Mouse (Mus musculus) neutrophil, adult 5-6 weeks (primary cell): ENCODE data around the gene Rasgef1c. TPM values are rescaled to one million over a fixed set of nuclear protein-coding genes. Genes with fewer than 3 reads are reported as not detected.

Experiments used
- ATAC-seq: fragments of 151-379, 151-347 bp; 2 replicates; pipeline ENCODE4 v1.8.0; 2017; ENCODE audit warnings: mild to moderate bottlenecking, moderate TSS enrichment; ENCODE audit not compliant: insufficient number of reproducible peaks, poor library complexity, low FRiP score, severe bottlenecking; ENCODE audit errors: extremely low read depth
- total RNA-seq: library from RNA; stranded (forward); fragments of 200-1000 nt; gene quantifications from 2 replicates; pipeline ENCODE4 v1.2.3, GENCODE M21; 2017

The Rasgef1c gene
- not detected in 2 replicates for total RNA-seq

DNA sequence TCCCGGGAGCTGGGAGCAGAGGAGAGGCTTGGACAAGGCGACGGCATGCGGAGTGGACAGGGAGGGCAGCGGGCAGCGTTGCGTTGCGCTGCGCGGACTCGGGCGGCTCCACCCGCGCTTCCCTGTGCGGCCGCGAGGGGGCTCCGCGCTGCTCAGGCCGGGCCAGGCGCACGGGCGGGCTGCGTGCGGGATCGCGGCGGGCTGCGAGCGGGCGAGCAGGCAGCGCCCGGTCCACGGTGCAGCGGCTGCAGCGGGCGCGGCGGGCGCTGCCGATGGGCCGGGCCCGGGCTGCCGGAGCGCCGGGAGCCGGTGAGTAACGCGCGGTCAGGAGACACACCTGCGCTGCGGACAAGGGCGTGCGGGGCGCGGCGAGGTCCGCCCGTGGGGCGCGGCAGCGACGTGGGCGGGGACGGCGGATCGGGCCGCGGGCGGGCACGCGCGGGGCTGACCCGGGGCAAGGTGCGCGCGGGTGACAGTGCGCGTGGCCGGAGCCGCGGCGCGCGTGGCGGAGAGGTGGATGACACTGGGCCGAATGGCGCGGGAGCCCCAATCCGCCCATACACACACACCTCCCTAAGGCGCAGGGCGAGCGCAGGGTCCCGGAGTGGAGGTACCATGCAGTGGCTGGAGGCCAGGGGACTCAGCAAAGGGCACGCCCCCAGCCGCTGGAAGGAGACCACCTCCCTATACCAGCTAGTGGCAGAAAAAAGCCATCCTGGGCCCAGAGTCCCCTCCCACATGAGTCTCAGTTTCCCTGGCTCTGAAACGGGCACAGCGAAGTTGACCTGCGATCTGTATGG, at the start of gene Rasgef1c:
Gene Rasgef1c, plus strand, starts transcription at position 177 of the 800 bp plus-strand sequence.
- ATAC-seq, result no peak

DNA sequence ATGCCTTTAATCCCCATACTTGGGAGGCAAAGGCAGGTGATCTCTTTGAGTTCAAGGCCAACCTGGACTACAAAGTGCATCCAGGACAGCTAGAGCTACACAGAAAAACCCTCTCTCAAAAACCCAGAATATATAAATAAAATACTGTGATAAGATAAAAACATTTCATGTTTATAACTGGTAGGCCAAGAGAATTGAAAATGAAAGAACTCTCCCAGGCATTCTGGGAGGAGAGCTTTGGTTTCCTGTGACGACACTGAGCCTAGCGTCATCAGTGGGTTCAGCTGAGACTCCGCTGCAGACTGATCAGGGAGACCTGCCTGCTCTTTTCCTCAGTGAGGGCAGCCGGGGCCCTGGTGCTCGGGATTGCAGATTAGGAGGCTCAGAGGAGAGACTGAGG, 46.5 kb upstream of the Rasgef1c start:
- ATAC-seq, result peak; percentile 55; the same call in 1 of the 2 replicates

- no peak for ATAC-seq
Measured at GRCm38 (mm10) chr11:49861139-49861538, 40.5 kb upstream of the Rasgef1c start.

- no peak for ATAC-seq
Measured at GRCm38 (mm10) chr11:49863926-49864325, 37.7 kb upstream of the Rasgef1c start.

DNA sequence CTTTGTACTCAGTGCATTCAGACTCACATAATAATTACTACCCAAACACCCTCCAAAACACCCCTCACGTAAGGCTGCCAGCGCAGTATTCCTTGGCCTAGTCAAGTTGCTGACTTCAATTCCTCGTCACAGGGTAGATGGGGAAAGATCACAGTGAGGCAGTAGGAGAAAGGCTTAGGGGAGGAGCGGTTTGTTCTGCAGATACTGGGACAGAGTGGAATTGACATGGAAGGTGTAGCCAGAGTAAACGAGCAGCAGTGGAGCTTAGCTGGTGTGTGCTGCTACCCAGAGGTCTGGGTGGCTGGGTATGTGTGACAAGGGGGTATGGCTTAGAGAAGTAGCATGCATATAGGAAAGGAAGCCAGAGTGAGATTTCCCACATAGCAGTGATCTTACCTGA, 34.3 kb upstream of the Rasgef1c start:
- ATAC-seq, result no peak

GRCm38 (mm10) chr11:49869762-49870161, 31.9 kb upstream of the Rasgef1c start:
- peak; percentile 69; the same call in 1 of the 2 replicates for ATAC-seq

DNA sequence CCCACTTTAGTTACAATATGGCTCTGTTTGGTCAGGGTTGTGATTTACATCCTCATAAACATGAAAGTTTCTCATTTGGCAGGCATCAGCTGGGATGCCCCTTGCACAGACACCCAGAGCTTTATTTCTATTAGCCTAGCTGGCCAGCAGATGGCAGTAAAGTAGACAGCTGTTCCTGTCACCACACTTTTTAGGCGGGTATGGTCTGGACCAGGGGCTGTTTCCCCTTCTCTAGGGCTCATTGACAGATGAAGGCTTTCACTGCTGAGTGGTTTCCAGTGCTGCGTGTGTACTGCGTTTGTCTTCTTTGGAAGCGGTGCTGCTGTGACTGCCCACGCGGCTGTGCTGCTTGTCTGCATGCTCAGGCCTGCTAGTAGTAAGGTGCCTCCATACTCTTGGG, 29.7 kb upstream of the Rasgef1c start:
- no peak for ATAC-seq

- no peak for ATAC-seq
Measured at GRCm38 (mm10) chr11:49872779-49873178, 28.9 kb upstream of the Rasgef1c start.

GRCm38 (mm10) chr11:49876948-49877817, 24.5 kb upstream of the Rasgef1c start:
- ATAC-seq, result no peak

DNA sequence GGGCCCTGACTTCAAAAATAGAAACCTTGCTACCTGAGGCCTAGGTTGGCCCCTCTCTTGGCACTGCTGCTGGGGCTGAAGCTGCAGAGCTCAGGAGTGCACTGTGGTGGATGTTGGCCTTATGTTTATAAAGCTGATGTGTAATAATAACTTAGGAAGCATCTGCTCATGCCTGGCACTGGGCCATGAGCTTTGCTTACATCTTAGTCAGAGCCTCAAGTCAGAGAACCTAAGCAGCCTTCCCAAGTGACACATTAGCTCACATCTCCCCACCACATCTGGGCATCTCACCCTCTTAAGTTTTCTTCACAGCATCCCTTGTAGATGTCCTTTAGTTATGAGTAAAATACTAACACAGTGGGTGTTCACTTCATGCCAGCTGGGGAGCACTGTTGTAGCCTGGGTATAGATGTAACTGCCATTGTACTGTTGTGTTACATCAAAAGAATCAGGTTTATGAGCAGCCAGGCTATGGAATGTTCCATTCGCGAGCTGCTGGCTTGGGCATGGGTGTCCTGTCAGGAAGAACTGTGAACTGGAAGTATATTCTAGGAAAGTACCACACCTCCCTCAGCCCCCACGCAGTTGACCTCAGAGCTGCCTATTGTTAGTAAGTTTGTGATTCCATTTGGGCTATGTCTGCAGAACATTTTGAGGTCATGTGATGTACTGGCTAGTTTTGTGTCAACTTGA, 21.5 kb upstream of the Rasgef1c start:
- ATAC-seq, result no peak

DNA sequence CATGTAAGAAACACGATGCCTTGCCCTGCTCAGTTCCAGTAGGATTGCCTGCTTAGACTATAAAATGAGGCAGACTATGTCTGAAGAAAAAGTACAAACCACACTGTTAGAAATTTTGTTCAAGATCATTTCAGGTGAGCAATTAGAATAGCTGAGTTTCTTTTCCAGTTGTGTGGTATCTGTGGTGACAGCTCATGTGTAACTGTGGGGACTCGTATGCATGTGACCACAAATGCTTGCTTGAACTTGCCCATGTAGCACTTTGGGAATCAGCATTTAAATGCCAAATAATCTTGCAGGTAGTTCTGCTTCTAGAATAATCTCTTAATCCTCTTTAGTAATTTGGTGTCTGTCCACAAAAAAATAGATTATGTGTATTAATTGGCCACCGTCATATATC, 18.2 kb upstream of the Rasgef1c start:
- ATAC-seq, result no peak

DNA sequence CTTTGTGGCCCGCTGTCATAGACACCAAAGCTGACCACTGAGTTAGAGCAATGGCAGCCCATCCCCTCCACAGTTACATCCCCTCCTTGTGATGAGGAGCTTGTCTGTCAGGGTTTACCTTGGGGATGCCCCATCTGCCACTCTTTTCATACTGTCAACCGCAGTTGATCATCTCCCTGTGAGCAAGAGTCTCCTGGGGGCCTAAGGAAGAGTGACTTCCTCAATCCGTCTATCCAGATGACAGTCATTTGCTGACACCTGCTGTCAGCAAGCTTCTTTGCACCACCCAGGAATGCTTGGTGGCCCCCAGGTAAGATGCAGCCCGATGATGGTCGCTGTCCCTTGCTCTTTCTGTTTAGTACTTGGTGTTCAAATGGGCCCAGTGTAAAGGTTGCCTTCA, 13.2 kb upstream of the Rasgef1c start:
- no peak for ATAC-seq

GRCm38 (mm10) chr11:49891993-49892392, 9.6 kb upstream of the Rasgef1c start:
- ATAC-seq, result no peak

DNA sequence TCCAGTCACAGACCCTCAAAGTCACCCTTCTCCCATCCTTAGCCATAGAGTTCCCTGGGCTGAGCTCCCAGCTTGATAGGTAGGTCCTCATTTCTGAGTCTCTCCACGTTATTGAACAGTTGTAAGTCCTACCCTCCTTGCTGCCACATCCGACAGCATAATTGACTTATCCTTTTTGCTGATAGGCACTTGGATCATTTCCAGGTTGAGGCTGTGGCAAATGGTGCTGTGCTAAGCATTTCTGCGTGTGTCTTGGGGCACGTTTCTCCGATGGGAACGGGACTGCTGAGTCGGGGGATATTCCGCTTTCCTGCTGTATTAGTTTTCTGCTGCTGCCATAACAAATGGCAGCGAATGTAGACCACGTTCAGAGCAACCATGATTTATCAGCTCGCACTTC, 7.8 kb upstream of the Rasgef1c start:
- no peak for ATAC-seq

GRCm38 (mm10) chr11:49895966-49896590, 5.6 kb upstream of the Rasgef1c start:
- ATAC-seq, result no peak

DNA sequence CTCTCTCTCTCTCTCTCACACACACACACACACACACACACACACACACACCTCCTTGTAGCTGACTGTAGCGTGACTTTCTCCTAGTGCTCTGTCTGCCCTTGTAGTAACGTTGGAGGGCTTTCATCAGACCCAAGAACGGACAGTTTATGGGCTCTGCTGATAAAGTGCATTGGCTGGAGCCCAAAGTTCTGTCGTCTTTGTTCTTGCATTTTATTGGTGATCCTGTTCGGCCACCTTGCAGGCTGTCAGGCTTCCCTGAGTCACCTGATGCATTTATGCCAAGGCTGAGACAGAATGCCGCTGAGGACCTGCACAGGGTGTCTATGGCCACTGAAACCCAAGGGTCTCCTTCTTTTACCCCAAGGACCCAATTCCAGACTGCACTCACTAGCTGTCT, 1.6 kb upstream of the Rasgef1c start:
- ATAC-seq, result no peak

GRCm38 (mm10) chr11:49900962-49901658, 525 bp upstream of the Rasgef1c start:
- no peak for ATAC-seq

DNA sequence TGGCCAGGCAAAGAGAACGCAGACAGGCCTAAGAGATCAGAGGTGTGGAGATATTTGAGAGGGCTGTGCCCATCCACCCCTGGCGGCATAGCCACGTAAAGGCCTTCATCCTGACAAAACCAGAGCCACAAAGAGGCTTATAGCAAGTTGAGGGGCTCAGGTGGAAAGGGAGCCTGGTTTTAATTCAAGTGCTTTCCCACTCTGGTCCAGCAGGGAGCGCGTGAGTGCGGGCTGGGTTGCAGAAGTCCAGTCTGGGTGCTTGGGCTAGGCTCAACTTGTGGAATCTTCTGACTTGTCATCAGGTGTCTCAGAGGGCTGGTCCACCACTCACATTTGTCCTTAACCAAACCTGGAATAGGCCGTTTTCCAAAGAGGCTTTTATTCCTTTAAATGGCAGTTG, 1.7 kb downstream of the Rasgef1c start:
- no peak for ATAC-seq
